Comparison of ENCODE assay signal across 8 mouse cellular contexts in the genomic region with DNA sequence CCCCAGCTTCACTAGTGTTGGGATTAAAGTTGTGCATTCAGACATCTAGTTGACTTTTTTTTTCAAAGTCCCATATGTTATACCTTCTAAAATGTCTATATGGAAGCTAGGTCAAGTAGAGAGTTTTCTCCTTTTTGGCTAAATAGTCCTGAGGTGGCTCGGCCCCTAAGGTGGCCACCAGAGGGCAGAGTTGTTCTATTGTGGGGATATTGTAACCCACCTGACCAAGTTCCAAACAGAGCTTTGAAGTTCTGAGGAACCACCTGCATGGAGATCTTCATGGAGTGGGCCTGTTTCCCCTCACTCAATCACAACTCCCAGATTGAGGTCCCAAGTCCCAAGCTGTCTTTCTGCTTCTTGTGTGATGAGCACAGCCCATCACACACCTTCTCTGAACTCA. TPM values are rescaled to one million over a fixed set of nuclear protein-coding genes. Genes with fewer than 3 reads are reported as not detected.
A peak's percentile ranks its signal among the peaks of the same experiment; 100 is the strongest.
DNase-seq lines count a peak whose midpoint lies in the region; ATAC-seq and TF ChIP-seq lines count a peak whose summit lies in the region.

No protein-coding gene starts in this region.

- no peaks in the 10 kb centered on the region for H3K9me3 ChIP-seq in intestine, embryonic 15.5 days

- intact Hi-C loops in left cerebral cortex, postnatal 25 days (cut with DNase I): loop anchor here (1.0 to 5.0 kb wide), 3 partner anchors 56 to 281 kb away; no protein-coding TSS in a partner anchor

- no peak overlapping the region for H3K4me2 ChIP-seq in intestine, embryonic 15.5 days (replicated peaks)

- peak; percentile 15 to 49 for DNase-seq in urinary bladder, adult 18-20 months (ENCODE audit: low spot score in 2 of 2)
- no peak for DNase-seq in urinary bladder, postnatal 10 days (ENCODE audit: low spot score)
- DNase-seq in left cerebral cortex, postnatal 25 days (ENCODE audit: low spot score in 2 of 2): peak; percentile 61 to 75
- peak; percentile 47 to 54 for DNase-seq in urinary bladder, postnatal 36 days (ENCODE audit: low spot score in 2 of 2)

- TF ChIP-seq CTCF in bone marrow macrophage, adult 2 months (IDR thresholded peaks at IDR 0.05; ENCODE audit: low read depth, low read length): peak; percentile 77
- peak; percentile 37; the same call in 1 of the 2 replicates for TF ChIP-seq CTCF in embryonic fibroblast, embryonic 13.5 days (IDR thresholded peaks at IDR 0.05; ENCODE audit: borderline replicate concordance, insufficient read depth, low read length)
- peak; percentile 21; the same call in 1 of the 2 replicates for TF ChIP-seq CTCF in olfactory bulb, adult 2 months (IDR thresholded peaks at IDR 0.05; ENCODE audit: insufficient read depth, low read depth, low read length)

- H3K27ac ChIP-seq in bone marrow macrophage, adult 2 months (ENCODE audit: insufficient read depth, low read depth, low read length): no peak overlapping the region
- H3K27ac ChIP-seq in embryonic fibroblast, embryonic 13.5 days (ENCODE audit: insufficient read depth, low read length): no peak overlapping the region
- H3K27ac ChIP-seq in intestine, embryonic 15.5 days: no peak overlapping the region
- no peak overlapping the region for H3K27ac ChIP-seq in olfactory bulb, adult 2 months (ENCODE audit: insufficient read depth, low read depth, low read length)

- TF ChIP-seq POLR2A in bone marrow macrophage, adult 2 months (IDR thresholded peaks at IDR 0.05; ENCODE audit: borderline replicate concordance, low read depth, low read length): no peak
- TF ChIP-seq POLR2A in embryonic fibroblast, embryonic 13.5 days (IDR thresholded peaks at IDR 0.05; ENCODE audit: low read depth, low read length): no peak
- no peak for TF ChIP-seq POLR2A in olfactory bulb, adult 2 months (IDR thresholded peaks at IDR 0.05; ENCODE audit: insufficient read depth, low read depth, low read length)

- no peaks in the 10 kb centered on the region for H3K36me3 ChIP-seq in intestine, embryonic 15.5 days

- no peaks in the 10 kb centered on the region for H3K4me1 ChIP-seq in bone marrow macrophage, adult 2 months (ENCODE audit: control insufficient read depth, insufficient read depth, low read length)
- no peaks in the 10 kb centered on the region for H3K4me1 ChIP-seq in embryonic fibroblast, embryonic 13.5 days (ENCODE audit: control insufficient read depth, insufficient read depth, low read length)
- H3K4me1 ChIP-seq in intestine, embryonic 15.5 days (replicated peaks): no peaks in the 10 kb centered on the region
- H3K4me1 ChIP-seq in olfactory bulb, adult 2 months (ENCODE audit: control insufficient read depth, insufficient read depth, low read length): peaks cover 3% of the 10 kb centered on the region

- H3K9ac ChIP-seq in intestine, embryonic 15.5 days: no peak overlapping the region

- H3K27me3 ChIP-seq in intestine, embryonic 15.5 days (replicated peaks): 0 out of 2 replicates have a peak, but pooled peaks cover 3% of the 10 kb centered on the region

- ATAC-seq in intestine, embryonic 15.5 days: peak; percentile 61

- 0% methylated on average over 1 of the region's 1 CpGs for WGBS in intestine, embryonic 15.5 days
- WGBS in olfactory bulb, adult 2 months: 6% methylated on average over 1 of the region's 1 CpGs

- H3K4me3 ChIP-seq in bone marrow macrophage, adult 2 months (ENCODE audit: insufficient read depth, low read length): no peak overlapping the region
- no peak overlapping the region for H3K4me3 ChIP-seq in embryonic fibroblast, embryonic 13.5 days (ENCODE audit: insufficient read depth, low read length)
- H3K4me3 ChIP-seq in intestine, embryonic 15.5 days (replicated peaks): no peak overlapping the region
- no peak overlapping the region for H3K4me3 ChIP-seq in olfactory bulb, adult 2 months (ENCODE audit: insufficient read depth, low read depth, low read length)

RNA-seq across cellular contexts. Expression of gene Pomc, which starts 28.6 kb away (rescaled TPM):
- polyA plus RNA-seq in bone marrow macrophage, adult 2 months (2012; ENCODE audit: insufficient read depth, insufficient read length, missing spikeins): not detected in 2 replicates
- polyA plus RNA-seq in embryonic fibroblast, embryonic 13.5 days (2011; ENCODE audit: insufficient read length, low read depth, missing spikeins): 0.52 TPM in 1 of 2 replicates, not detected in the other
- 2.4 and 3.4 TPM in 2 replicates for polyA plus RNA-seq in intestine, embryonic 15.5 days (2015; fragmentation: Nextera tagmentation; extraction: Ambion mirVana)
- 1 to 10 TPM; 2.5 to 2.9 TPM for total RNA-seq in left cerebral cortex, postnatal 25 days (2021)
- not detected in 2 replicates for polyA plus RNA-seq in olfactory bulb, adult 2 months (2012; ENCODE audit: insufficient read depth, insufficient read length, low replicate concordance, missing spikeins)

Comparison
In these comparisons a context has a peak if more than half of its experiments do, and no peak if none do; other contexts are left out.
1. CTCF ChIP-seq: peak in every context shown above with its lines; median percentile 77 in bone marrow macrophage, adult 2 months; 37 in embryonic fibroblast, embryonic 13.5 days; 21 in olfactory bulb, adult 2 months.